Mouse (Mus musculus): Measurements from ENCODE around the gene Atp2a1.

DNA sequence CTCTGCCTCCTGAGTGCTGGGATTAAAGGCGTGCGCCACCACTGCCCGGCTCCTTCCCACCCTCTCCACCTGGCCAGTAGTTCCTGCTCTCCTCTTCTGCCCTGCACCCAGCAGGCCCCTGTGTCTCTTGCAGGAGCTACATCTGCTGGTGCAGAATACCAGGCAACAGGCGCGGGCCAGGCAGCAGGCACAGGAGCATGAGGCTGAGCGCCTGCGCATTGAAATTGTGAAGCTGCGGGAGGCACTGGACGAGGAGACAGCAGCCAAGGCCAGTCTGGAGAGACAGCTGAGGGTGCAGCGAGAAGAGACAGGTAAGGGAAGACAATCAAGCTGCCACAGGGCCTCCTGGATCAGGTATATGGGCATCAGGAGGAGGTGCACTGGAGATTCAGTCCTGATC is 18.9 kb downstream of the Atp2a1 start:
- TF ChIP-seq CTCF (conservative IDR thresholded peaks at IDR 0.05 in 1 of 2, IDR thresholded peaks at IDR 0.05 in 1 of 2; ENCODE audit: low read depth in 2 of 2, low read length in 2 of 2) (no peak), TCF12 (IDR thresholded peaks at IDR 0.05; ENCODE audit: low read depth, low read length) (no peak), ETS1 (conservative IDR thresholded peaks at IDR 0.05; ENCODE audit: low read depth, low read length) (no peak), EP300 (IDR thresholded peaks at IDR 0.05; ENCODE audit: low read length) (no peak), GABPA (IDR thresholded peaks at IDR 0.05; ENCODE audit: insufficient replicate concordance, low read depth, low read length) (no peak), ZNF384 (IDR thresholded peaks at IDR 0.05; ENCODE audit: low read depth, low read length) (no peak), POLR2A (IDR thresholded peaks at IDR 0.05; ENCODE audit: low read depth, low read length) (no peak), ZC3H11A (IDR thresholded peaks at IDR 0.05; ENCODE audit: low read depth, low read length) (no peak), POLR2AphosphoS2 (IDR thresholded peaks at IDR 0.05; ENCODE audit: low read depth, low read length) (no peak), USF1 (IDR thresholded peaks at IDR 0.05; ENCODE audit: low read depth, low read length) (no peak), MAX (IDR thresholded peaks at IDR 0.05; ENCODE audit: low read length) (no peak), JUND (conservative IDR thresholded peaks at IDR 0.05; ENCODE audit: low read depth, low read length) (no peak), RAD21 (IDR thresholded peaks at IDR 0.05; ENCODE audit: low read depth, low read length) (no peak), BHLHE40 (IDR thresholded peaks at IDR 0.05; ENCODE audit: low read depth, low read length) (no peak)

All from CH12.LX (cell line).